Mouse (Mus musculus) heart, embryonic 10.5 days (tissue): Measurements from ENCODE around the gene Mtg2. TPM values are rescaled to one million over a fixed set of nuclear protein-coding genes. Genes with fewer than 3 reads are reported as not detected.

ENCODE experiments used
- polyA plus RNA-seq: library from polyadenylated mRNA; unstranded; fragments of >200 nt; fragmentation: Nextera tagmentation; extraction: Ambion mirVana; gene quantifications from 2 replicates; pipeline ENCODE4 v1.2.1, GENCODE M21; 2016

The Mtg2 gene
- polyA plus RNA-seq, 1 experiment from 2014 or later, result 29.7 TPM

Other genes with a start within 250 kb of the Mtg2 start
- gene Taf4, start 93.9 kb upstream of the Mtg2 start, polyA plus RNA-seq, result 2.2 and 3.2 TPM in 2 replicates
- gene Lsm14b, start 45.6 kb upstream of the Mtg2 start, polyA plus RNA-seq, result 4.0 and 4.9 TPM in 2 replicates
- 567 and 701 TPM in 2 replicates for gene Psma7, start 28.2 kb upstream of the Mtg2 start, polyA plus RNA-seq
- 3.5 and 4.4 TPM in 2 replicates for gene Ss18l1, start 28.1 kb upstream of the Mtg2 start, polyA plus RNA-seq
- 0.10 TPM in 1 of 2 replicates, not detected in the other for gene Hrh3, start 33.9 kb downstream of the Mtg2 start, polyA plus RNA-seq
- gene Osbpl2, start 48.7 kb downstream of the Mtg2 start, polyA plus RNA-seq, result 29.7 and 38.0 TPM in 2 replicates
- 202 and 240 TPM in 2 replicates for gene Adrm1, start 100.9 kb downstream of the Mtg2 start, polyA plus RNA-seq
- gene Lama5, start 155.3 kb downstream of the Mtg2 start, polyA plus RNA-seq, result 23.6 and 30.8 TPM in 2 replicates
- gene Rps21, start 186.8 kb downstream of the Mtg2 start, polyA plus RNA-seq, result 332 and 360 TPM in 2 replicates
- gene Cables2, start 202.9 kb downstream of the Mtg2 start, polyA plus RNA-seq, result 12.4 and 13.1 TPM in 2 replicates
- 0.16 and 0.68 TPM in 2 replicates for gene Rbbp8nl, start 219.3 kb downstream of the Mtg2 start, polyA plus RNA-seq